Mouse (Mus musculus) stomach, postnatal 0 days (tissue): Measurements from ENCODE around the gene Gm20425.

ENCODE experiments used
- CTCF ChIP-seq: IDR thresholded peaks from 2 replicates; pipeline ENCODE4 v1.5.1; 2016; ENCODE audit warnings: antibody characterized with exemption, low read depth, mild to moderate bottlenecking, moderate library complexity
- EP300 ChIP-seq: optimal IDR thresholded peaks from 2 replicates; pipeline ENCODE3; 2016; ENCODE audit warnings: antibody characterized with exemption

- no peak for TF ChIP-seq EP300
- 0 out of 2 replicates have a peak, but pooled peaks have one; percentile 17 for TF ChIP-seq CTCF
Observed at GRCm38 (mm10) chr9:103168046-103168445, 62.1 kb downstream of the Gm20425 start.
